In the genomic region with DNA sequence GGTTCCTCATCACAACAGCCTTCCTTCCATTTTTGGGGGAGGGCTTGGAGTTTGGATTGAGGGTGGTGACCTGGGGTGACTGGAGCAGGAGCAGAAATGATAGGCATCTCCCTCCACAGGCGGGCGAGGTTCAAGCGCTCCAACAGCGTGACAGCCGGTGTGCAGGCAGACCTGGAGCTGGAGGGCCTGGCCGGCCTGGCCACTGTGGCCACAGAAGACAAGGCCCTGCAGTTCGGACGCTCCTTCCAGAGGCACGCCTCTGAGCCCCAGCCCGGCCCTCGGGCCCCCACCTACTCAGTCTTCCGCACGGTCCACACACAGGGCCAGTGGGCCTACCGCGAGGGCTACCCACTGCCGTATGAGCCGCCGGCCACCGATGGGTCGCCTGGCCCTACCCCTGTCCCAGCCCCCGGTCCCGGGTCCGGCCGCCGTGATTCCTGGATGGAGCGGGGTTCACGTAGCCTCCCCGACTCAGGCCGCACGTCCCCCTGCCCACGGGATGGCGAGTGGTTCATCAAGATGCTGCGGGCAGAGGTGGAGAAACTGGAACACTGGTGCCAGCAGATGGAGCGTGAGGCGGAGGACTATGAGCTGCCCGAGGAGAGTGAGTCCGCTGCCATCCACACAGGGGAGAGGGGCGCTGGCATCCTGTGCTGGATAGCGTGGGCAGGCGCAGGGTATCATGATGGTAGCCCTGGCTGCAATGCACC, we compare ENCODE assay signal across 14 mouse cellular contexts. TPM values are rescaled to one million over a fixed set of nuclear protein-coding genes. Genes with fewer than 3 reads are reported as not detected.
DNase-seq lines count a peak whose midpoint lies in the region; ATAC-seq lines count a peak whose summit lies in the region.
"Had no signal": no experiment of that assay in that cellular context is flagged by ENCODE, and none has a peak within 500 bp of the region (broad histone marks: within the 10 kb centered on the region; RNA-seq: fewer than 3 reads in every experiment).

No protein-coding gene starts in this region.

- peaks cover 8% of the 10 kb centered on the region; the same call in 1 of the 2 replicates for H3K27me3 ChIP-seq in neural tube, embryonic 13.5 days
- no peaks in the 10 kb centered on the region for H3K27me3 ChIP-seq in hindbrain, embryonic 15.5 days

- H3K4me2 ChIP-seq in neural tube, embryonic 13.5 days, result no peak overlapping the region
- no peak overlapping the region for H3K4me2 ChIP-seq in hindbrain, embryonic 15.5 days
- H3K4me2 ChIP-seq: embryonic facial prominence, embryonic 15.5 days had no signal

- peaks cover 45% of the 10 kb centered on the region for H3K4me1 ChIP-seq in neural tube, embryonic 13.5 days (replicated peaks)
- H3K4me1 ChIP-seq in hindbrain, embryonic 15.5 days (replicated peaks), result peaks cover 41% of the 10 kb centered on the region

- ATAC-seq in cerebellum, adult (ENCODE audit: insufficient number of reproducible peaks, low FRiP score, low TSS enrichment), result no peak
- ATAC-seq in neural tube, embryonic 13.5 days (ENCODE audit: low read depth), result no peak
- ATAC-seq in hindbrain, embryonic 15.5 days (ENCODE audit: low FRiP score, low read depth), result no peak

- no peaks in the 10 kb centered on the region for H3K9me3 ChIP-seq in neural tube, embryonic 13.5 days
- no peaks in the 10 kb centered on the region for H3K9me3 ChIP-seq in hindbrain, embryonic 15.5 days
- H3K9me3 ChIP-seq: embryonic facial prominence, embryonic 15.5 days; megakaryocyte, embryonic 14.5 days had no signal

- peak overlapping the region; percentile 94 for H3K27ac ChIP-seq in neural tube, embryonic 13.5 days (replicated peaks)
- H3K27ac ChIP-seq in hindbrain, embryonic 15.5 days (replicated peaks), result peak overlapping the region; percentile 81
- H3K27ac ChIP-seq: embryonic facial prominence, embryonic 15.5 days had no signal

- H3K9ac ChIP-seq in neural tube, embryonic 13.5 days, result no peak overlapping the region
- H3K9ac ChIP-seq in hindbrain, embryonic 15.5 days, result no peak overlapping the region
- H3K9ac ChIP-seq: embryonic facial prominence, embryonic 15.5 days had no signal

- WGBS in neural tube, embryonic 13.5 days, result 87% methylated on average over 40 of the region's 40 CpGs
- 88% methylated on average over 40 of the region's 40 CpGs for whole genome bisulfite sequencing in hindbrain, embryonic 15.5 days

- no peak overlapping the region for H3K4me3 ChIP-seq in neural tube, embryonic 13.5 days
- H3K4me3 ChIP-seq in hindbrain, embryonic 15.5 days, result no peak overlapping the region
- H3K4me3 ChIP-seq: embryonic facial prominence, embryonic 15.5 days; megakaryocyte, embryonic 14.5 days had no signal

- DNase-seq in cerebellum, adult 11-12 months, result peak; percentile 76
- DNase-seq in neural tube, embryonic 10.5 days (ENCODE audit: extremely low spot score, low spot score), result no peak
- DNase-seq in lung, postnatal 4 days, result no peak
- no peak for DNase-seq in urinary bladder, adult 2 months (ENCODE audit: low spot score)
- no peak for DNase-seq in kidney, postnatal 14 days
- DNase-seq: adrenal gland, postnatal 36 days; heart, adult 11 months; heart, postnatal 10 days; kidney, adult 11 months had no signal

- H3K36me3 ChIP-seq in neural tube, embryonic 13.5 days, result 0 out of 2 replicates have a peak, but pooled peaks cover 4% of the 10 kb centered on the region
- H3K36me3 ChIP-seq in hindbrain, embryonic 15.5 days, result no peaks in the 10 kb centered on the region; the same call in 1 of the 2 replicates
- H3K36me3 ChIP-seq: embryonic facial prominence, embryonic 15.5 days had no signal

RNA-seq across cellular contexts. Expression of a gene that starts 10.0 kb away (rescaled TPM):
- polyA plus RNA-seq in neural tube, embryonic 13.5 days (2015; fragmentation: Nextera tagmentation; extraction: Ambion mirVana), result 57.9 and 60.3 TPM in 2 replicates
- polyA plus RNA-seq in hindbrain, embryonic 15.5 days (2015; fragmentation: Nextera tagmentation; extraction: Ambion mirVana), result 53.7 and 56.6 TPM in 2 replicates
- polyA plus RNA-seq in urinary bladder, adult 2 months (2012; rRNA removed), result 49.8 and 54.0 TPM in 2 replicates
